Mouse (Mus musculus) right cerebral cortex, postnatal 4 days (tissue): ENCODE measurements around the gene Itgam.
"Not testable (repeated sequence)": the region's sequence is repeated elsewhere in the genome, so short reads cannot be mapped to it uniquely, and the experiment has no call there.

ENCODE experiments used
- DNase-seq: peaks from one replicate; pipeline ENCODE4 v3.0.0-alpha.2; 2022

Itgam gene

DNA sequence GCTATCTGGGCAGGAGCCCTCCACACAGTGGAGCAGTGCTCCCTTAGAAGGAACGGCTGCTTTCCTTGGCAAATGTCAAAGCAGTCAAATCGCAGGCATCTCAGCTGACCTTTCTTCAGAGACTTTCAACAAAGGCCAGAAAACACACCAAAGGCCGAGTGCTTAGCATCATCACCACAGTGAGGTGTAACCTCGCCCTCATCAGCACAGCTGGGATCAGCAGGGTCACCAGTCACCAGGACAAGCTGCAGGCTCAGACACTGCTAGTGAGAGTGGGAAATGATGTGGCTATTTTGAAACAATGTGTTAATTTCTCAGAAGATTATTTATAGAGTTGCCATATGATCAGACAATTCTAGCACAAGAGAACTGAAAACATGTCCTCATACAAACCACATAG lies 74.5 kb downstream of the Itgam start:
- DNase-seq: no peak

DNA sequence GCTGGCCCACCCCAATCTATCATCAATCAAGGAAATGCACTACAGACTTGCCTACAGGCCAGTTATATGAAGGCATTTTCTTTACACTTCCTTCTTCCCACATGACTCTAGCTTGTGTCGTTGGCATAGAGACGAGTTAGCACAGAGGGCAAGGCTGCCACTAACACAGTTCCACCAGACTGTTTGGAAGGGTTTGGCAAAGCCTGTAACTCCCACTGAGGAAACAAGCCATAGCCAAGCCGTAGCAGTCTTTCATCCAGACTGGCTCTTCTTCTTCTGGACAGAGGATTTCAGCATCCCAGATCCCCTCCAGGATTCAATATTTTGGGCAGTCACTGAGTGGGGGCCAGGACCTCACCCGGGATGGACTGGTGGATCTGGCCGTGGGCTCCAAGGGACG lies 77.2 kb downstream of the Itgam start:
- no peak for DNase-seq

DNA sequence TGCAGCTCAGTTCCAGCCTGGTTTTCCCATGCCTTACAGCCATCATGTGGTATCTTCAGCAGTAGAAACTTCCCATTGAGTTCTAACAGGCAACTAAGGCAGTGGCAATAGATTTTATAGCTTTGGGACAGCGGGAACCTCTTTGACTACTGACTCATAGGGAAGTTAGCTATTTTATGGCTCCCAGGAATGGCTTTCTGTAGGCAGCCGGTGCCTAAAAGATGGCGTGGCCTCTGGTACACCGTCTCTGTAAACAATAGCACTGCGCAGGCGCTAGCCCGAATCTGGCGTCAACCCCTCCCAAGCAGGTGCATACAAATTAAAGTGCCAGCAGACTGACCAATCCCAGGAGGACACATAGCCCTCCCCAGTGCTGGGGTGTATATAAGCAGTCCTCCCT lies 88.5 kb downstream of the Itgam start:
- no peak for DNase-seq

DNA sequence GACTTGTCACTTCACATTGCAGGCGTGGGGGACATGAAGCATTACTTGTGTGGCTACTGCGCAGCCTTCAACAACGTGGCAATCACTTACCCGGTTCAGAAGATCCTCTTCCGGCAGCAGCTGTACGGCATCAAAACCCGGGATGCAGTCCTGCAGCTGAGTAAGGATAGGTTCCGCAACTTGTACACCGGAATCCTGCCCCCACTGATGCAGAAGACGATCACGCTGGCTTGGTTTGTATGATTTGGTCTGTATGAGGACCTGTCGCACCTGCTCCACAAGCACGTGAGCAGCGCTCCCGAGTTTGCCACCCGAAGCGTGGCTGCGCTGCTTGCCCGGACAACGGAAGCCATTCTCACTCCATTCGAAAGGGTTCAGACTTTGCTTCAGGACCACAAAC lies 91.6 kb downstream of the Itgam start, which contains the start of gene Itgad:
Gene Itgad, plus strand, starts transcription at position 301 of the 400 bp plus-strand sequence.
- DNase-seq: no peak

DNA sequence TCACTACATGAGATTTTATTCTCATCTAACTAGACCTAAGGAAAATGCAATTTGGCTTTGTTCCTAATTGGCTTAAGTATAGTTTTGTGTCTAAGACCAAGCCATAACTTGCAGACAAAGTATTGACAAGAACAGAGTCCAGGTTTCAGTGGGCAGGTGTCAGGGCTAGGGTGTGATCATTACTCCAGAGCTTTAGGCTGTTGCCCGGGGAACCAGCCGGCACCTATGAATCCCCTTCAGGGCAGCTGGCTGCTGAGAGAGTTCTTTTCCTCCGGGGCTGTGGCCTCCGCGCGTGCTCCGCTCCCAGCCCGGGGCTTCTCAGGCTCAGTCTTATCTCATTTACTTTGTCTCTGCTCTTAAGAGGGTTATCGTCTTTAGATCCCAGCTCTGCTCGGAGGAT lies 92.5 kb downstream of the Itgam start:
- DNase-seq: no peak

DNA sequence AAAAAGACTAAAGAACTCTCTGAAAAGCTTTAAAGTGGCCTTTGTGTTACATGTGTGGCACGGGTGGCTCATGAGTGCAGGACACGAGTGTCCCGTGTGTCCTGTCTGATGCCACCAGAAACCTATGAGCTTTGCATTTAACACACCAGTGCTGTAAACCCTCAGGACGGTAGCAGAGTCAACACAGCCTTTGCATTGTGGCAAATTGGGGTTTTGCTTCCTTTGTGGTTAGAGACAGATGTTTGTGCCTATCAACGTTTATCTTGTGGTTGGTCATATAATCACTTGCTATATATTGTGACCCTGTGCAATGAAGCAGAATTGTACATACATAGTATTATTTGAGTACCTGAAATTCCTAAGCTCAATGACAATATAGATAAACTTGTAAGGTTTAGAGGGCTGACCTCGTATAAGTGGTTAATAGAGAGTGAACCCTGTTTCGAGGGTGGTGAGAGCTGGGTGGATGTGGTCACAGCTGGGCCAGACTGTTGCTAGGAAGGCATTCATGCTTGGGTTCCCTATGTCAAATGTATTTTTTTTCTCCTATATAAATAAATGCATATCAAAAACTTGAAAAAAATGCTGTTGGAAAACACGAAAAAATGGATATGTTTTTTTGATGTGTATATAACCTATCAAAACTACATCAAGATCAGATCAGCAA lies 96.4 kb downstream of the Itgam start:
- not testable (repeated sequence) for DNase-seq

DNA sequence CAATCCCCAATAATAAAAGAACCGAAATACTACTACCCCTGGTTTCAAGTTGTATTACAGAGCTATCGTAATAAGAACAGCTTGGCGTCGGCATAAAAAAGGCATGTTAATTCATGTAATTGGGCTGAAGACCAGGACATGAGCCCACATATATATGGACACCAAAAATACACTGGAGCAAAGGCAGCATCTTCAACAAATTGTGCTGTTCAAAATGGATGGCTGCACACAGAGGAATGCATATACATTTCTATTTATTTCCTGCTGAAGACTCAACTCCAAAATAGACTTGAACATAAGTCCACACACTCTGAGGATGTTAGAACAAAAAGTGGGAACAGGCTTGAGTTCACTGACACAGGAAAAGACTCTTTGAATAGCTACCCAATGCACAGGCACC lies 101.6 kb downstream of the Itgam start:
- DNase-seq: no peak

DNA sequence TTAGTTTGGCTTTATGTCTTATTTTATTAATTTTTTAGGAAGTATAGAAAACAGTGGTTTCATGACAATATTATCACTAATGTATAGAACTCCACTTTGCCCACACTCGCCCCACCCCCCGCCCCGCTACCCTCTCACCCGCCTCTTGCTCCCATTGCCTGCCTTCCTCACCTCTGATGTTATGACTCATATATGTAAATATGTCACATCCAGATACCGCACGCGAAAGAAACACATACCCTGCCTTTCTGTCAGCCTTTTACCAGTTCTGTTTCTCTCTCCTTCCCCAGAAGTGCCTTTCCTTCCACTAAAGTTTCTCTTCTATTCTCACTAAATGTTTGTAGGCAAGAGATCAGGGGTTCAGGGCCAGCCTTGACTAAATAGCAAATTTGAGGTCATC lies 104.0 kb downstream of the Itgam start:
- DNase-seq: no peak
